Mouse (Mus musculus) kidney, postnatal 0 days (tissue): ENCODE results near the gene Rbmx. TPM values are rescaled to one million over a fixed set of nuclear protein-coding genes. Genes with fewer than 3 reads are reported as not detected.

ENCODE experiments used
- ATAC-seq: fragments of 200-750 bp; cut with Nextera tagmentation; replicated peaks from 2 replicates; pipeline ENCODE4 v1.8.0; 2017; ENCODE audit warnings: low read depth, moderate number of reproducible peaks, moderate TSS enrichment, moderate library complexity; ENCODE audit not compliant: low FRiP score
- DNase-seq: peaks from one replicate; pipeline ENCODE4 v3.0.0-alpha.2; 2016; ENCODE audit warnings: low spot score
- H3K27ac ChIP-seq: fragments of 300-500 bp; sonication (generic); 2 replicates; pipeline ENCODE4 v1.5.1; 2014; ENCODE audit warnings: mild to moderate bottlenecking
- H3K27me3 ChIP-seq: fragments of 300-500 bp; sonication (generic); 2 replicates; pipeline ENCODE4 v1.6.1; 2014; ENCODE audit warnings: low read length, mixed read lengths; ENCODE audit not compliant: insufficient read depth
- H3K36me3 ChIP-seq: fragments of 300-500 bp; sonication (generic); 2 replicates; pipeline ENCODE4 v1.6.1; 2014; ENCODE audit warnings: low read length, mixed read lengths; ENCODE audit not compliant: insufficient read depth
- H3K4me1 ChIP-seq: fragments of 300-500 bp; sonication (generic); replicated peaks from 2 replicates; pipeline ENCODE4 v1.6.1; 2014; ENCODE audit warnings: antibody characterized with exemption, low read length, mixed read lengths; ENCODE audit not compliant: insufficient read depth
- H3K4me2 ChIP-seq: fragments of 300-500 bp; sonication (generic); 2 replicates; pipeline ENCODE4 v1.6.1; 2014; ENCODE audit warnings: mild to moderate bottlenecking, low read length, moderate library complexity, mixed read lengths
- H3K4me3 ChIP-seq: fragments of 300-500 bp; sonication (generic); replicated peaks from 2 replicates; pipeline ENCODE4 v1.5.1; 2014; ENCODE audit warnings: low read depth, low read length
- H3K9ac ChIP-seq: fragments of 300-500 bp; sonication (generic); 2 replicates; pipeline ENCODE4 v1.6.1; 2014; ENCODE audit warnings: low read depth, low read length
- H3K9me3 ChIP-seq: fragments of 300-500 bp; sonication (generic); replicated peaks from 2 replicates; pipeline ENCODE4 v1.6.1; 2016; ENCODE audit warnings: low read length, inconsistent platforms, mixed read lengths
- CTCF ChIP-seq: IDR thresholded peaks from 2 replicates; pipeline ENCODE4 v1.5.1; 2016; ENCODE audit warnings: antibody characterized with exemption, low read depth, mild to moderate bottlenecking, moderate library complexity
- WGBS: fragments of 180-500 bp; shearing (Covaris S2); extraction: QIAGEN DNeasy Blood & Tissue Kit; methylation state at CpG from one replicate; pipeline ENCODE4 v1.1.7; 2014; 5-methylcytosine and 5-hydroxymethylcytosine counted together
- polyA plus RNA-seq: library from polyadenylated mRNA; unstranded; fragments of >200 nt; fragmentation: Nextera tagmentation; extraction: Ambion mirVana; gene quantifications from 2 replicates; pipeline ENCODE4 v1.2.1, GENCODE M21; 2015

Gene Rbmx
- polyA plus RNA-seq, 1 experiment from 2014 or later = 102 TPM

DNA sequence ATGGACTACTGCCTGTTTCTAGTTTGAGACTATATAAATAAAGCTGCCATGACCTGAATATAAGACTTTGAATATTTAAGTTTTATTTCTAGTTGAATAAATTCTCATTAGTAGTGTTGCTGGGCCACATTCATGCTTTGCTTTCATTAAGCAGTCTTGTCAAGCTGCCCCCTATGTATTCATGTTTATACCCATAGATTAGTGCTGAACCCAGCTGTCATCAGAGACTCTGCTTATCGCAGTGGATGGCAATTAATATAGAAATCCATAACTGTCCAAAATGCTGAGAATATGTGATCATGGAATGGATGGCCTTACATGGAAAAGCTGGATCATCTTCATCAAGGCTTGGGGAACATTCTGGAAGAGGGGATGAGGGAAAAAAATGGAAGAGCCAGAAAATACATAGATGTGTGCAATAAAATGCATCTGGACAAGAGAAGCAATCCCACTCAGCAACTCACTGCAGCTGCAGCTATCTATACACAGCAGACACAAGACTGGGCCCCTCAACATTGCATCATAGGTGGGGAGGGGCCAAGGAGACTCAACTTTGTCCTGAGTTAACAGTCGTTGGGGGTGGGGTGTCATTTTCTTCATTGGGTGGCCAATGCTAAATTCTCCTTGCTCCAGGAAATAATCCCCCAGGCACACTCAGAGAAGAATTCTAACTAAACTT is 27.8 kb downstream of the Rbmx start:
- no peak for DNase-seq
- no peak for TF ChIP-seq CTCF
- WGBS = 61% methylated on average over 2 of the region's 2 CpGs
- H3K4me3 ChIP-seq = no peak overlapping the region
- H3K9me3 ChIP-seq = no peaks in the 10 kb centered on the region
- no peaks in the 10 kb centered on the region for H3K36me3 ChIP-seq
- no peak for ATAC-seq
- no peaks in the 10 kb centered on the region for H3K4me1 ChIP-seq
- no peak overlapping the region for H3K9ac ChIP-seq
- H3K27me3 ChIP-seq = no peaks in the 10 kb centered on the region
- H3K27ac ChIP-seq = no peak overlapping the region
- no peak overlapping the region for H3K4me2 ChIP-seq

DNA sequence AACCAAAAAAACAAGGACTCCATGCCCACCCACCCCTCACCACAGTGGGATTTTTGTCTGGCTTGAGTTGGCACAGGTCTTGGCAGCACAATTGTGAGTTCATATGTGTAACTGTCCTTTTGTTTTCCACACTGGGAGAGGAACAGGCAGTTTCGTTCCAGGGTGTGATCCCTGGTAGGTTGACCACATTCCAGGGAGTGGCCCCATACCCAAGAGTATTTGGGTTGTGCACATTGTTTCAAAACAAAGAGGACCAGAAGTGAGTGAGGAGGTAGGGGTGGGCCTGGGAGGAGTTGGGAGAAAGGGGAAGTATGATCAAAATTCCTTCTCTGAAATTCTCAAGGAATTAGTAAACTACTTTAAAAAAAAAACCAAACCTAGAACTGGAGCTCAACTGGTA is 33.5 kb downstream of the Rbmx start:
- H3K9me3 ChIP-seq = no peaks in the 10 kb centered on the region
- DNase-seq (no peak), ATAC-seq (no peak)
- no peak overlapping the region for H3K27ac ChIP-seq
- H3K9ac ChIP-seq = no peak overlapping the region
- H3K36me3 ChIP-seq = no peaks in the 10 kb centered on the region
- H3K4me3 ChIP-seq = no peak overlapping the region
- no peak for TF ChIP-seq CTCF
- H3K4me1 ChIP-seq = no peaks in the 10 kb centered on the region
- H3K4me2 ChIP-seq = no peak overlapping the region
- WGBS = 75% methylated on average over 1 of the region's 1 CpGs
- H3K27me3 ChIP-seq = no peaks in the 10 kb centered on the region

DNA sequence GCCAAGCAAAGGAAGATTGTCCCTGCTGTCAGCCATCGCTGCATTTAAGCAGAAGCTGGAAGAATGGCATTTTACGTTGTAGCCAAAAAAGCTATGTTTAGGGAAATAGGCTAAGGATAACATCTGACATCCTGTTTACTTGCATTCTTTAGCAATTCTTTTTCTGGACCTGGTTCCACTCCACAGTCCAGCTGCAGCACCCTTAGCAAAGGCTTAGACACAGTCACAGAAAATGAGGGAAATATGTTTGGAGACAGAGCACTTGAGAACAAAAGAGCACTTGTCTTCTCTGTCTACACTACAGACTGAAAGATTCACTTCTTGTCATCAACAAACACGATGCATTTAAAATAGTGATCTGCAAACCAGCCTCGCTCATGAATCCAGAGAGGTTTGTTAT is 53.6 kb downstream of the Rbmx start:
- Histone ChIP-seq H3K27ac (no peak overlapping the region), H3K9ac (no peak overlapping the region), H3K9me3 (no peaks in the 10 kb centered on the region), H3K4me2 (0 out of 2 replicates have a peak overlapping the region, but pooled peaks have one; percentile 21), H3K36me3 (no peaks in the 10 kb centered on the region), H3K27me3 (no peaks in the 10 kb centered on the region), H3K4me3 (no peak overlapping the region), H3K4me1 (no peaks in the 10 kb centered on the region)
- ATAC-seq (no peak), DNase-seq (peak; percentile 28)
- TF ChIP-seq CTCF = no peak
- WGBS = 71% methylated on average over 4 of the region's 4 CpGs

DNA sequence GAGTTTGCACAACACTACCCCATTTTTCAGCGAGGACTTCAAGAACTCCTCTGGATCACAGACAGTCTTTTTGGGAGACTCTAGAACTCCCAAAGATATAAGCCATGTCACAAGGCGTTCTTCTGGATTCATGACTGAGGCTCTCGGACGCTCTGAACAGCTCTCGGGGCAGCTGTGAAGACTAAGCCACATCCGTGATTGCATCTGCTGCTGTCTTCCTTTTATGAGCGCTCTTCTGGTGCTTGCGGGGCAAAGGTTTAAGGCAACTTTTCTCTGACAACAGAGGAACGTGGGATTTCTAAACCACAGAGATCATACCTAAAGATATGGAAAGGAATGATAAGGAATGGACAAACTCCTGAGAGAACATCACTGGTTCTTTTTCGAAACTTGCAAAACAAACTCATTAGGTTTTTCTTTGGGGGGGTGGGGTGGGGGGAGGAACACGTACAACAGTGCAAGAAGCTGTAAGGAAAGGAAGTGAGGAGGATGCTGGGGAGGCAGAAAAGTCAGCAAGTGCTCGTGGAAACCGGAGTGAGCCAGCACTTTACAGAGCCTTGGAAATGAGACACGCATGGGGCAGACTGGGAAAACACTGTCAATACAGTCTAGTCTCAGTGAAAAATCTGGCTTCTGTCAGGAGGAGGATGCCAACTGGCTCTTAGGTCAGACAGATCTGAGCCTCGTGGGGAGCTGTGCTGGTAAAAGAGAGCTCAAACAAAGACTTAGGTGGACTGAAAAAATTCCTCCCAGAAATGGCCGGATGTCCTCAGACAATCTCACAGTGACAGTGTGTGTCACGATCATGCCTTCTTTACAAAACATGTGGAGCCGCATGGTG is 54.2 kb downstream of the Rbmx start, which contains the start of gene Arhgef6:
Gene Arhgef6, minus strand, starts transcription at position 359 of the 841 bp plus-strand sequence.
- peak within 1 kb of the TSS; percentile 21; the same call in 1 of the 2 replicates for H3K4me2 ChIP-seq
- no peak within 1 kb of the TSS for H3K4me3 ChIP-seq
- ATAC-seq = no peak

DNA sequence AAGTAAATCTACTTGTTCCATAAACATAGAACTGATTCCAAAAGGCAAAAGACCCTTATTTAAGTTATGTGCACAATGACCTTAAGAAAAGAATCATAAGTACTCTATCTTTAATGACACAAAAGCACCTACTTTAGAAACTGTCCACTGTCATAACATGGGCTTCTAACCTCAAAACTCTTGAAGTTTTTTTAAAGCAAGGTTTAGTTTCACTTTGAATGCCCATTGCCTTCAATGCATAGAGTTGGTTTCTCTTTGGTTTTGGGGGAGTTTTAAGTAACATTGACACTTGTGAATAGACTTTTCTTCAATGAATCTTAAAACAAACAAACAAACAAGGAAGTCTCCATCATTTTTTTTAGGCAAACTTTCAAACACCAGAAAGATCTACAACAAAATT is 55.3 kb downstream of the Rbmx start:
- H3K4me1 ChIP-seq = no peaks in the 10 kb centered on the region
- no peaks in the 10 kb centered on the region for H3K27me3 ChIP-seq
- ATAC-seq (no peak), DNase-seq (no peak)
- no peak overlapping the region for H3K9ac ChIP-seq
- no peak for TF ChIP-seq CTCF
- H3K9me3 ChIP-seq = no peaks in the 10 kb centered on the region
- H3K27ac ChIP-seq = no peak overlapping the region
- H3K4me2 ChIP-seq = no peak overlapping the region
- no peaks in the 10 kb centered on the region for H3K36me3 ChIP-seq
- H3K4me3 ChIP-seq = no peak overlapping the region

More for the DNA sequence above, 54.2 kb downstream of the Rbmx start, which contains the start of gene Arhgef6:
- no peak within 1 kb of the TSS for H3K9ac ChIP-seq
- TF ChIP-seq CTCF = no peak
- WGBS = 47% methylated on average over 18 of the region's 18 CpGs
- no peak within 1 kb of the TSS for H3K27ac ChIP-seq
- H3K9me3 ChIP-seq = no peaks in the 10 kb centered on the region
- no peaks in the 10 kb centered on the region for H3K36me3 ChIP-seq
- DNase-seq = peak; percentile 20
- H3K4me1 ChIP-seq = no peaks in the 10 kb centered on the region
- H3K27me3 ChIP-seq = no peaks in the 10 kb centered on the region

DNA sequence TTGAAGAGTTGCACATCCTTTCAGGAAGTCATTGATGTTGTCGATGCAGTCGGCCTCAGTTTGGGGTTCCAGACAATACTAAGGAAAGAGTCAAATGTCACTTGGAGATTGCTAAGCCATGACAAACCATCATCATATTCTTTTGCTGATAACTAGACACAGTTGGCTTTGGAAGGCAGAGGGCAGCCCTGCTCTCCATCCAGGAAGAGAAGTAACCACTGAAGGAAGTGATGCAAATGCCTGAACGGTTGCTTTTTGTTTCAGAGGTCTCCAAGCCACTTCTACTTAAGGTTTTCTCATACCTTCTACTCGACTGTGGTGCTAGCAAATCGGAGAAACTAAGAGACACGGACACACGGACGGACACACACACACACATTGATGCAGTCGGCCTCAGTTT is 55.9 kb downstream of the Rbmx start:
- 83% methylated on average over 9 of the region's 9 CpGs for WGBS
- no peak for ATAC-seq

More for the DNA sequence above, 55.9 kb downstream of the Rbmx start:
- Histone ChIP-seq H3K36me3 (no peaks in the 10 kb centered on the region), H3K4me1 (no peaks in the 10 kb centered on the region), H3K9me3 (no peaks in the 10 kb centered on the region), H3K4me3 (no peak overlapping the region), H3K27ac (no peak overlapping the region), H3K27me3 (no peaks in the 10 kb centered on the region), H3K4me2 (no peak overlapping the region), H3K9ac (no peak overlapping the region)
- DNase-seq = no peak
- no peak for TF ChIP-seq CTCF
